Mouse (Mus musculus): Measurements from ENCODE around the gene Adamtsl2.
A peak's percentile ranks its signal among the peaks of the same experiment; 100 is the strongest.

The Adamtsl2 gene

GRCm38 (mm10) chr2:27077655-27078244, 1.4 kb upstream of the Adamtsl2 start:
- DNase-seq, result peak; percentile 41 to 59

DNA sequence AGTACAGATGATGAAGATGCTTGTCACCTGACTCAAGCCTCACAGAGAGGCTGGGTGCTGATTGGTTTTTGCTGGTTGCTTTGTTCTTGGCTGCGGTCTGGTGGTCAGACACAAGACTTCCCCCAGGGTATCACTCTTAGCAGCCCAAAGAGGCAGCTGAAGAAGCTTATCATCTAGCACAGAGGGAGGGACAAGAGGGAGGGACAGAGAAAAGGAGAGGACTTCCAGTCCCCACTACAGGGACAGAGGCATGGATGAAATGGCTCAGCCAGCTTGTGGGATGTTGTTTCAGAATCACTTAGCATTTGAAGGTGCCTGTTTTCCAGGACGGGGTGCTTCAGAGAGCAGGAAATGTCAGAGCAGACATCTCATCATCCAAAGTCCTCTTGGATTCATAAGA, 867 bp upstream of the Adamtsl2 start:
- no peak for DNase-seq

DNA sequence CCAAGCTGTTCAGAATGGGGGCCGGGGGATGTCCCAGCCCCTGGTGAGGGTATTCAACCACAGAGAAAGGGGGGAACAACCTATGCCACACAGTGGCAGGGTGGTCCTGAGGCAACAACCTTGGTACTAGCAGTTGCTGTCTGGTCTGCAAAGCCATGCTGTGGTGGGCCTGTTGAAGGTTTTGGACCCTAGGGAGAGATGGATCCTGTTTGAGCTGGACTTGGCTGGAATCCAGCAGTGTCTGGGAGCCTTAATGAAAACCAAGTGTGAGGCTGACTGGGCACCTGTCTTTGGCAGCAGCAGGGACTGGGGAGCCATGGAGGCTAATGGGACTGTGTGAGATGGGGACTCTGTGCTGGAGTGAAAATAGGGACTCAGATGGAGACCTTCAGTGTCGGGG, 470 bp downstream of the Adamtsl2 start:
- peak in 1 of 2 experiments; percentile 48 for DNase-seq

DNA sequence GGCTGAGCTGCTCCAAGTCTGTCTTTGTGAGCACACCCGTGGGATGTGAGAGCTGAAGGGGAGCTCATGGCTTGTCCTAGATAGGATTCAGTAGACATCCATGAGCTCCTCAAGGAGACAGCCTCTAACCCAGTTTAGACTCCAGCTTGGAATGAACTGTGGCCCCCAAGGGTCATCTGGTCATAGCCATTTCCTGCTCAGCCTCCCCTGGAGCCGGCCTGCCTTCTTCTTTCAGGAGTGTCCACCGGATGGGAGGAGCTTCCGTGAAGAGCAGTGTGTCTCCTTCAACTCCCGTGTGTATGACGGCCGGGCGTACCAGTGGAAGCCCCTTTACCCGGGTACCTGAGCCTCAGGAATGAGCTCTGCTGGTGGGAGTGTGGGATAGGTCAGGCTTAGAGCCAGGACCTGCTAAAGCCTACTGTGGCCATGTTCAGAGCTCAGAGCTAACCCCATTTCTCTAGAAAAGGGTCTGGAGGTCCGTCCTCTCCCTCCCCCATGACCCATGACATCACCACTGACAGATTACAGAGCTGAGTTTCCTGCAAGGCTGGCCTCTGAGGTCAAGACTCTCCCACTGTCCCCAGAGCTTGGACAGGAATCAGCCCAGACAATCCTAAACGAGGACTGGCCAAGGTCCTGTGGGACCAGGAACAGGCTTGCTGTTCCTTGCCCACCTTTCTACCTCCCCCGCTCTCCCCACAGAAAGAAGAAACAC, 4.7 kb downstream of the Adamtsl2 start:
- peak; percentile 55 to 62 for DNase-seq

DNA sequence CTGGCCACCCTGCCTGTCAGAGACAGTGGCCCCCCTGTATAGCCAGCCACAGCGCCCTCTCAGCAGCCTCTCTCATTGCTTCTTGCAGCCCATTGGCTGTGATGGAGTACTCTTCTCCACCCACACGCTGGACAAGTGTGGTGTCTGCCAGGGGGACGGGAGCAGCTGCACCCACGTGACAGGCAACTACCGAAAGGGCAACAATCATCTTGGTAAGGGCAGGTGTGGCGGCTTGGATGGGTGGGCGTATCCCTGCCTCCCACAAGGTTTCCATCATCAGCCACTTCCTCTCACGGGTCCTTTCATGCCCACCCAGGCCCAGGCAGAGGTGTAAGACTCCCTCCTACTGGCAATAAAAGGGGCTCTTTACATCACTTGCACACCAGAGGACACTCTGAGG, 5.8 kb downstream of the Adamtsl2 start:
- peak; percentile 25 to 40 for DNase-seq

- peak; percentile 58 to 66 for DNase-seq
Observed at GRCm38 (mm10) chr2:27085801-27086200, 6.6 kb downstream of the Adamtsl2 start.

DNA sequence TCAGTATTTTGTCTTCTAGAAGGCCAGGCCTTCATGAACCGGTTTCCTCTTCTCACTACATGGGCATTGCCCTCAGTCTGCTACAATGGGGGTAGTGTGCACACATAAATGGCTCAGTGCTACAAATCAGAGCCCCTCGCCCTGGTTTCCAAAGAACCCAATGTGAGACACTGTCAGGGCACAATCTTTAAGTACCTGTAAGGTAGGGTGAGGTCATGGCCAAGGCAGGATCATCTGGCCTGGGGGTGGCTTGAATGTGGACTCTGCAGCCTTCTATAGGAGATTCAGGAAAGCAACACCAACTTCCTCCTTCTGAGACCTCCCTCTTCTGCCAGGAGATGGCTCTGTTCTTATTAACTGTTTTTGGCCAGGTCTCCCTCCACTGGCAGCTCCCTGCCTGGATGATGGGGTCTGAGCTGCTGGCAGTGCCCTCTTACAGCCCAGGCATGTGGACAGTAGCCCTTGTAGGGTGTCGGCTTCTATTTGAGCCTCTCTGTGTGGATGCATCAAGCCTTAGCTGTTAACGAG, 7.4 kb downstream of the Adamtsl2 start:
- DNase-seq, result no peak

DNA sequence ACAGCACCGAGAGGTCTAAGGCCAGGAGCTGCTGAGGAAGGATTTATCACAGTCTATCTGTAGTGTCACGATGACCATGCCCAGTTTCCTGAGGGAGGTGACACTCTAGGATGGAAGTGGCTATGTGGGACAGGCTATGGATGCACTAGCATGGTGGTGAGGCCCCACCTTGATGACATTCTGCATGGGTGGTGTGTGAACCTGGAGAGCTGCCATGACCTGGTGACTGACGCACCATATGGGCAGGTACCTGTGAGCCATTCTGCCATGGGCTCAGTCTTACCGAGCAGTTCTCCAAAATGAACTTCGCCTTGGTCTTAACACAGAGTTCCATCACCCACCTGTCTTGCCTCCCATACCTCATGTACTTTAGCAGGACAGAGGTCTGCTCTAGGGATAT, 8.4 kb downstream of the Adamtsl2 start:
- no peak for DNase-seq

DNA sequence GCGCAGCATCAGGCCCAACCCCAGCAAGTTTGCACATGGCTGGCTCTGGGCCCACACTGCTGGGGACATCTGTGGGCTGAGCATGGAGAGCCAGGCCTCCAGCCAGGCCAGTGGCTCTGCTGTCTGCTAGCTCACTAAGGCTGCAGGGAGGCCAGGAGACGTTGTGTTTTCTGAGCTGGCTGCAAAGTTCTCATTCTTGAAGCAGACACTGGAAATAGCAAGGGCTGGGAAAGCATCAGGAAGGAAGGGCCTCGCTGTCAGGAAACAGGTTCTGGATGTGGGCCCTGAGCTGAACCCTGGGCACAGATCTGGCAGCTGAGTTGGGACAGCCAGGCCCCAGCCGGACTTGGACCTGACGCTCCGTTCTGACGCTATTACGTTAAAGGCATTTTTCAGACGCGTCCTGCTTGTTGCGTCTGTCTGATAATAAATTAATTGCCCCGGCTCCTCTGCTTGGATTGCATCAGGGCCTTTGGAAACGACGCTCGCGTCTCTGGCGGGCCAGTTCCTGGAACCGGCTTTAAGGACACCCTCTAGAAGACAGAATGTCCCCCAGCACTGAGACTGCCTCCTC, 9.0 kb downstream of the Adamtsl2 start:
- peak; percentile 78 to 94 for DNase-seq

GRCm38 (mm10) chr2:27088700-27089099, 9.5 kb downstream of the Adamtsl2 start:
- peak in 1 of 2 experiments; percentile 19 for DNase-seq

DNA sequence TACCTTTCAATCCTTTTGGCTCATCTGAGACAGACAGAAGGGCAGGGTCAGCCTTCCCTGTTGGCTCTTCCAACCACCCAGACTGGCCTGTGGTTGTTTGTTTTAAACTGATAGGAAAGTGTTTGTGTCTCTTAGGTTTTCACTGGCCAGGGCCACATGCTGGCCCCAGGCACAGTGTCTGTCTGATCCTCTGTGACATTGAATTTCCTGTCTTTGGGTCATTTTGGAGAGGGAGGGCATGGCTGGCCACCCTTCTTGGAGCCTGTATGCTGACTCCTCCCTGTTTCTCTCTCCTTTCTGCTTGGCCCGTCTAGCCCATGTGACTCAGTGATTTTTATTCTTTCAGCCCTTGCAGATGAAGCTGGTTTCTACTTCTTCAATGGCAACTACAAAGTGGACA, 10.1 kb downstream of the Adamtsl2 start:
- DNase-seq, result peak; percentile 16 to 59

GRCm38 (mm10) chr2:27095178-27095577, 16.0 kb downstream of the Adamtsl2 start:
- DNase-seq, result no peak

DNA sequence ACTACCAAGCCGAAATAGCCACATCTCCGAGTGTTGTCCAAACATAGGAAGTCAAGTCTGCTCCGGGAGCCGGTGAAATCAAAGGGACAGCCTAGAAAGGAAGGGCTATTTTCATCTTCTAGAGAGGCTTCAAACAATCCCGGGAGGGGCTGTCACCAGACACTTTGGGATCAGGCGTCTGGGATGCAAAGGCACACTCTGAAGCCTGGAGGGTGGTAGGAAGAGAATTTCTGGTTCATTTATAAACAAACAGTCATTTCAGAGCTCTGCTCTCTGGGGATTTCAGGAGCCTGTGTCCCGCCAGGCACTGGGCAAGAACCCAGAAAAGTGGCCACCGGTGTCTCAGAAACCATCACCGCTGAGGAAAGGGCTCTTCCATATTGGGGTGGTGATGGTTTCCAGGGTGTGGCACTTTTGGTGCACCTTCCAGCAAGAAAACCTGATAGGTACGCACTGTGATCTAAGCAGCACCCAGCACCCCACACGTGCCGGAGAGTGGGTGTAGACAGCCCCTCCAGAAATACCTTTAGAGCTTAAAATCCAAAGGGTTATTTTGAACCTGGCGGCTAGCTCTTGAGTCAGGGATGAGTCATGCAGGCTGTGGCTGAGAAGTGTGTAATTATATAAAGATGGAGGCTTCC, 17.3 kb downstream of the Adamtsl2 start:
- DNase-seq, result peak; percentile 59 to 83

GRCm38 (mm10) chr2:27097241-27097656, 18.1 kb downstream of the Adamtsl2 start:
- peak; percentile 22 to 40 for DNase-seq

DNA sequence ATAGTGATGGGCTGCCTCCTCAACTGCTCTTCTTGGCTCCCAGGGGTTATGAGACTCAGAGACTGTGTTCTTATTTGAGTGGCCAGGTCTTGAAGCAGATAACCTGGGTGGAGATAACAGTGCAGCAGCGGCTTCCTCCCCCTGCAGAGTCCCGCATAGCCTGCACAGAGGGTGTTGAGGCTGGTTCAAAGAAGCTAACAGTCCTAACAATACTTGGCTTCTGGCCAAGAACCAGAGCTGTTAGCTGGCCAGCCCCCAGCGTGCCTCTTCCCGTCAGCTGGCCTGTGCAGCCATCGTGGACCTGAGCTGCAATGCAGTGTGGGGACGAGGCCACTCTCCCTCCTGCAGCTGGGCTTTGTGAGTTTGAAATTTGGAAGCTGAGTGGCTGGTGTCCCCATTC, 18.6 kb downstream of the Adamtsl2 start:
- peak; percentile 77 to 91 for DNase-seq

GRCm38 (mm10) chr2:27103554-27103953, 24.4 kb downstream of the Adamtsl2 start:
- DNase-seq, result no peak

- DNase-seq, result no peak
Observed at GRCm38 (mm10) chr2:27106816-27107215, 27.6 kb downstream of the Adamtsl2 start.

GRCm38 (mm10) chr2:27108144-27108543, 29.0 kb downstream of the Adamtsl2 start:
- no peak for DNase-seq

DNA sequence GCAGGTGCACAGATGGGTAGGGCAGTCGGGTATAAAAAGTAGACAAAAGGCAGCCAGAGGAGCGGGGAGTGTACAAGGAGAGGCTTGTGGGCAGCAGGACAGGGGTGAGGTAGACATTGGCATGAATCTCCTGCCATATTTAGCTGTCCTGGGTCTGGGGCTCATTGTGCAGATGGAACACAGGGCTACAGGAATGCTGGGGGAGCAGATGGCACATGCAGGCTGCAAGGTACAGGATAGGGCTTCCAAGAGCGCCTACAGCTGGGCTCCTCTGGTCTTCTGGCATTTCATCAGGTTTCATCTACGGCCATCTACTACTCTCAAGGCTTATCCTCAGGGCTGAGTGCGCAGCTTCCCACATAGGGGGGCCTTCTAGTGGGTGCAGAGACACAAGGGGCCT, 29.9 kb downstream of the Adamtsl2 start:
- DNase-seq, result no peak

- DNase-seq, result no peak
Observed at GRCm38 (mm10) chr2:27112585-27112984, 33.4 kb downstream of the Adamtsl2 start.

DNA sequence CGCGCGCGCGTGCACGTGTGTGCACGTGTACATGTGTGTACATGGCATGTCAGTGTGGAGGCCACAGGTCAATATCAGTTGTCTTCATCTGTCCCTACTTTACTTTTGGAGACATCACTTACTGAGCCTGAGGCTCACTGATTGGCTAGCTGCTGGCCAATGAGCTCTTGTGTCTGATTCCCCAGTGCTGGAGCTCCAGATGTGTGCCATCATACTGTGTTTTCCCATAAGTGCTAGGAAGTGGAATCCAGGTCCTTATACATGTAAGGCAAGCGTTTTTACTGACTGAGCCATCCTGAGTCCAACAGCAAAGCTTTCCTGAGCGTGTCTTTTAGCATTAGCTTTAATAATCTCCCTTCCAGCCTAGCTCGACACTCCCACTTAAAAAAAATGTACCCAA, 35.0 kb downstream of the Adamtsl2 start:
- DNase-seq, result no peak

- peak; percentile 17 to 66 for DNase-seq
Observed at GRCm38 (mm10) chr2:27118452-27118851, 39.3 kb downstream of the Adamtsl2 start.

DNA sequence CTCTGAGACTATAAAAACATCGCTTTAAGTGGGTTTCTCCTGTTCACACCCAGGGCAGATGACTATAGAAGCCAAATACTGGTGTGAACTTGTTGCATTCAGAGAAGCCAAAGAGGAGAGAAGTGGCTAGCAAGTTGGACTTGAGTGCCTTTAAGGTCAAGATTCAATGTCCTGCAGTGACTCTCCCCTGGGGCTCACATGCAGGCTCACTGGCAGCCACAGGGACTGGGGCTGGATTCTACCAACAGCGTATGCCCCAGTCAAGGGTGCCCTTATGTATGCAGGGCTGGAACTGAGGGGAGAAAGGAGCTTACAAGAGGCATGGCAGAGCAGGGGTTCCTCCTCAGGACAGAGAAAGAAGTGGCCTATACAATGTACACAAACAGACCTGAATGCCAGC, 40.6 kb downstream of the Adamtsl2 start:
- DNase-seq, result no peak

DNA sequence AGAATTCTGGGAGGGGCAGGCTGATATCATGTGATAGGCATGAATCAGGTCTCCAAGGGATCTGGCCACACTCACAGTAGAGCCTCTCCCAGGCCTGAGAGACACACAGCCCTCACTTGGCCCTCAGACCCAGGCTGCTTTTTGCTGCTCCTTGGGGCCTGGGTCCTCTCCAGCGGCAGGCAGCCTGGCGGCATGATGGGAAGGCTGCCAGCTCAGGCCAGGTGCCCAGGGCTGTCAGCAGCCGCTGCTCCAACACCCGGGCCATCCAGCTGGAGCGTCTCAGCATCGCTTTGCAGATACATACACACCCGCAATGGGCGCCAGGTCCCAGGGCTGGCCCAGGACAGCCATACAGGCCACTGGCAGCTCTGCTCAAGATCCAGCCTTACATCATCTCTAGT, 41.1 kb downstream of the Adamtsl2 start:
- peak; percentile 65 to 92 for DNase-seq

Measured in lung, postnatal 4 days (tissue).